Mouse (Mus musculus) ovary, postnatal 14 days (tissue): ENCODE data around the gene Sphk1.

ENCODE experiments used
- DNase-seq: peaks from one replicate; pipeline ENCODE4 v3.0.0; 2022; ENCODE audit warnings: low spot score

Gene Sphk1

DNA sequence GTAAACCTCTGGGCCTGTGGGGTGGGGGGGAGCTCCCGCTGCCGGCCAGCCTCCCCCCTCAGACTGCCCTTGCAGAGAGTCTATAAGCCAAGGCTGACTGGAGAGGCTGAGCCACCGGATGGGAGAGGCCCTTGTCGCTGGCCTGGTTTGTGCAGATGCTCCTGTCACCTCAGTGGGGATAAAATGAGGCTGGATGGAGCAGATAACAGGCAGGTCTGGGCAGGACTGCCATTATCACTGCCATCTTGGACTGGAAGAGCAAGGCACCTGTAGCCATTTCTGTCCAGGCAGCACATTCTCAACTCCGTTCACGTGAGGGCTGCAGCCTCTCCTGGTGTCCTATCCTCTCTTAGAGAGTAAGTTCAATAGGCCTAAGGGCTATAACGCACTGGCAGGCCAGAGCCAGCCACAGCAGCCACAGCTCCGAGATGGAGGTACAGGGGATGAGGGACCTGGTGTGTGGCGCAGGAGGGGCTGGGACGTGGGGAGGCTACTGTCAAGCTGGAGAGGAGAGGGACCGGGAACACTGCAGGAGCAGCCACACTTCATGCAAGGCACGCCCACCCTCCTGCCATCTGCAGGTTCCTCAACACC is 7.5 kb downstream of the Sphk1 start:
- no peak for DNase-seq

DNA sequence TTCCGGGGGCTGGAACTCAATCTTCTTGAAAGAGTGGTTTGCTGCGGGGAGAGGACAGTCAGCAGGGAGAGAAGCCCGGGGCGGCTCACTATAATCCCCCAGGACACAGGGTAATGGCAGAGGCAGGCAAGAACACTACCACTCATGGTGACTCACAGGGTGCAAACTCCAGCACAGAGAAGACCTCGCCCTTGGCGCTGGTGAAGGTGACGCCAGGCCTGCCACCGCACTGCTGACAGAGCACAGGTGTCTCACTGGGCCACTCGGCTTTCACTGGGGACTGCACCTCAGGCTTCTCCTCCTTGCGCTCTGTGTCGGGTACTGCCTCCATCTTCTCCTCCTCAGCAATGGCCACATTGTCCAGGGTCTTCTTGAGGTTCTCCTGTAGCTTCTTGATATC is 10.5 kb downstream of the Sphk1 start:
- DNase-seq = no peak

DNA sequence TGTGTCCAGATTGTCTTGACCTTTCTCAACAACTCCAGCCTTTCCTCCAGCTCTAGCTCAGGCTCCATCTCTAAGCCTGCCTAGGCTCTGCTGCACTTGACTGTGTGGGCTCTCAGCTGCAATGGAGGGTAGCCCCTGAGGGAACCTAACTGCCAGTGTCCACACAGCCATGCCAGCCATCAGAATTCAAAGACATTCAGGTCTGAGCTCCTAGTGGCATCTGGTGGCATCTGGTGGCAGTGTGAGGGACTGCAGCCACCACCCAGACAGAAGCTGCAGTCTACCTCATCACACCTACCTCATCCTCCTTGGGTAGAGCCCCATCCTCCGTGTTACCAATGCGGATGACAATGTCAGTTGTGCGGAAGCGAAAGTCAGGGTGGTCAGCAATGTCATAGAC is 12.4 kb downstream of the Sphk1 start:
- no peak for DNase-seq

GRCm38 (mm10) chr11:116547296-116548060 is 16.8 kb downstream of the Sphk1 start:
- no peak for DNase-seq

GRCm38 (mm10) chr11:116548780-116549179 is 18.1 kb downstream of the Sphk1 start:
- no peak for DNase-seq

DNA sequence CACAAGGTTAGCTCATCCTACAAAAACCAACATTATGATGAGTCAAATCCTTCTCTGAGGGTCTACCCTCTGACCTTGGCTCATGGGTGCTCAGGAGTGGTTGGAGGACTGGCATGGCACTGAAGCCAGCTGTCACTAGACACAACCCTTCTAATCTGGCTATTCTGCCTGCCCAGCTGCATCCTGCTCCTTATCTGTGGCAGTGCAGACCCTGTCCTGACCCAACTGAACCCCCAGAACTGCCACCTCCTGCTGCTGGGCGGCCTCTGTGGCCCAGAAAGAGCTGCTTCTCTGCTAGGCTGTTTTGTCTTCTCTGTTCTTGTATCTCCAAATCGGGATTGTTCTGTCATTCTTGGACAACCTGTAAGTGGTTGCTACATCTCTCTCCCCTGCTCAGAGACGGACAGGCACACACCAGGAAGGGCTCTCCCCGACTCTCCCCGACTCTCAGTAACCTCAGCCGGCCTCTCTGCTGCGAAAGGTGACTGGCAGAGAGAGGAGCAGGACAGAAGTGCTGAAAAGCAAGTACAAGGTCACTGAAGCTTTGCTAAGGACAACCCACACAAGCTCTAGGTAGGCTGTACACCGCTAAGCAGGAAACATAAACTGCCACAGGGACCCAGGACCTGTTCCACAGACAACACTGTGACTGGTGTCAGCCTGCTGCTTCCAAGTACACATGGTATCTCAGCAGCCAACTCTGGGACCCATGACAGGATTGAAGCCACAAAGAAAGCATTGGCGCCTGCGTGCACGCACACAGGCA is 18.7 kb downstream of the Sphk1 start:
- no peak for DNase-seq

DNA sequence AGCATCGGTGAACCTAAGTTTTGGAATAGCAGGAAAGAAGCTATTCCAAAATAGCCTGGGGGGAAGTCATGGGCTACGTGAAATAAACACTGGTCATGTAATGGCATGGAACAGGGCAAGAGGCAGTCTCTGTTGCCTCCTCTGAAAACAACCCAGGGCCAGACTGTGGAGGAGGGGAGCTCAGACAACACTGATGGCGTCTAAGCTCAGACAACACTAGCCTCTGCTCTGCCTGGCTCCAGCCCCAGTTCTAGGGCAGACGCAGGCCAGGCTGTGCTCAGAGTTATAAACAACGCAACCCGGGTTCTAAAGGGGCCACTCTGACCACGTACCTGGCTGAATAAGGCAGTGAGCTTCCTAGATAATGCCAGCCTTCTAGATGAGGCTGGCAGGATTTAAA is 20.0 kb downstream of the Sphk1 start:
- DNase-seq = no peak

DNA sequence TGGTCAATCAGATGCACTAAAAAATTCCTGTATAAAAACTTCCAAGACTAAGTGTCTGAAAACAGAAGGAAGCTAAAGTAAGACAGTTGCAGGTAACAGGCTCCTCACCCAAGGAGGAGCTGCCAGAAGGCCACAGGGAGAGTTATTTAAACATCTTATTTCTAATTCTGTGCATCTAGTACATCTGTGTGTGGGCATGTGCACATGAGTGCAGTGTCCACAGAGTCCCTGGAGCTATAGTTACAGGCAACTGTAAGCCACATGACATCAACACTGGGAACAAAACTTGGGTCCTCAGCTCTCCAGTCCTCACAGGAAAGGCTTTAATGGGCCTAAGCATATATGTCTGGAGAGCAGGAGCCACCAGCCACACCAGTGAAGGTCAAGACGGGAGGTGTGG is 21.5 kb downstream of the Sphk1 start:
- DNase-seq = no peak

- no peak for DNase-seq
Measured at GRCm38 (mm10) chr11:116554171-116554878, 23.6 kb downstream of the Sphk1 start.

DNA sequence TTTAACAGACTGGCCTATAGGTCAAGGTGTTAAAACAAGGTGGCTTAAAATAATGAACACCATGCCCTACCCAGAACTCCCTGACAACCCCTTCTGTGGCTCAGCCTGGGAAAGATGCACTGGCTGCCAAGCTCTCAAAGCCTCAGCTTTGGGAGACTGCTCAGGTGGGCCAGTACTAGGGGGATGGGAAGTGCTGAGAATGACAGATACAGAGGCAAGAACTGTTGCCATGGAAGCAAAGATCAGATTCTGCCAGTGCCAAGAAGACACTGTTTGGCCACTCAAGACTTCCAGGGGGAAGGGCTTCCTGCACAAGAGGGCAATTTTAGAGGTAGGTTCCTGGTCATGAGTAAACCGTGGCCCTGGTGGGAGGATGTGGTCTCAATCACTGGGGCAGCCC is 24.8 kb downstream of the Sphk1 start:
- no peak for DNase-seq

GRCm38 (mm10) chr11:116556308-116556707 is 25.6 kb downstream of the Sphk1 start:
- DNase-seq = no peak

DNA sequence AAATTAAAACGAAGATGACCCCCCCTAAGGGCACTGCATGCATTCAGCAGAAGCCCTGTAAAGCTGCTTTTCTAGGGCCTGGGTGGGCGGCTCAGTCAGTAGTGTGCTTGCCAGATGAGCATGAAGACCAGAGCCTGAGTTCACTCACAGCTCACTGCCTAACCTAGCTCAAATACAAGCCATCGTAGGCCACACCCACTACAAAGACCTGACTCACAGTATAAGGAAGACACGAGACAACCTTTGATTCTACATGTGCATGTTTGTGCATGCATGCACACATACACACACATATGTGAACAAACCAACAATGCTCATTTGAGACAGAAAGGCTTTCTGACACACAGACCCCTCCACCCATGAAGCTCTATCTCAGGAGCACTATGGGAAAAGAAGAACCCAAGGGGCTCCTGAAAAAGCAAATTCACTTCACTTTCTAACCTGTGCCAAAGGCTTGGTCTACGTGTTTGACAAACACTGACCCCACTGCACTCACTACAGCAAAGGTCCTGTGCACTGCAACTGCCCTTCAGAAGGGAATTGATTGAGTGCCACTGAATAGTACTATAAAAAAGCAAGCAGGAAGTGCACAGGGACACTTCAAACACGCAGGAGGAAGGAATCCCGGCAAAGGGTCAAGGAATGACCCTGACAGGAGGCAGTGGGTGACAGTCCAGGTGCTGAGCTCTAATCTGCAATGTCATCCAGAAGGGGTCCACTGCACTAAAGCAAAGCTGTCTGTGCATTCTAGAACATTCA is 34.7 kb downstream of the Sphk1 start:
- DNase-seq = no peak

DNA sequence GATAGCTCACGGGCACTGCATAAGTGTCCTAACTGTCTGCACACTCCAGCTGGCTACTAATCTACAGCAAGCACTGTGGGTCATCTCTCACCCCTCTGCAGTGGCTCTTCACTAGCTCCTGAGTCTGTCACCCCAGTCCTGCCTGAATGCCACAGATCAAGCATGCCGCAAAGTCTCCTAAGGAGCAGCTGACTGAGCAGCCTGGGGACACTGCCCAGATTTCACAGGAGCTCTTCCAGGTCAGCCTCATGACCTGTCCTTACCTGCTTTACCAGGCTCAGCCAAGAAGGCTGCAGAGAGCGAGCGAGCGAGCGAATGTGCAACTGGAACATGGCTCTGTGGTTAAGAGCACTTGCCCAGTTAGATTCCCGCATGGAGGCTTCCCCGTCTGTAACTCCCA is 36.8 kb downstream of the Sphk1 start:
- DNase-seq = no peak

GRCm38 (mm10) chr11:116570821-116571220 is 40.1 kb downstream of the Sphk1 start:
- DNase-seq = no peak

- DNase-seq = no peak
Measured at GRCm38 (mm10) chr11:116571767-116572679, 41.3 kb downstream of the Sphk1 start.

GRCm38 (mm10) chr11:116572756-116573543 is 42.2 kb downstream of the Sphk1 start:
- DNase-seq = no peak

GRCm38 (mm10) chr11:116574486-116574885 is 43.8 kb downstream of the Sphk1 start:
- DNase-seq = no peak

- no peak for DNase-seq
Measured at GRCm38 (mm10) chr11:116574982-116575381, 44.3 kb downstream of the Sphk1 start.

- DNase-seq = no peak
Measured at GRCm38 (mm10) chr11:116575396-116575795, 44.7 kb downstream of the Sphk1 start.

GRCm38 (mm10) chr11:116579280-116579679 is 48.6 kb downstream of the Sphk1 start:
- no peak for DNase-seq
